Mouse (Mus musculus) ES-E14 (cell line): ENCODE data around the gene Fosl2. TPM values are rescaled to one million over a fixed set of nuclear protein-coding genes. Genes with fewer than 3 reads are reported as not detected.
A peak's percentile ranks its signal among the peaks of the same experiment; 100 is the strongest.

Experiments used
- DNase-seq: peaks from one replicate; pipeline ENCODE4 v3.0.0-alpha.2; 2013; ENCODE audit warnings: low read depth, low spot score
- H3K27ac ChIP-seq: 2 replicates; pipeline ENCODE4 v1.5.1; 2012; ENCODE audit warnings: low read depth, mild to moderate bottlenecking, low read length, moderate library complexity, mixed read lengths; ENCODE audit not compliant: poor library complexity, insufficient read depth, severe bottlenecking
- H3K36me3 ChIP-seq: 2 replicates; pipeline ENCODE4 v1.6.1; 2012; ENCODE audit warnings: mild to moderate bottlenecking, low read length, moderate library complexity, mixed read lengths; ENCODE audit not compliant: control insufficient read depth, poor library complexity, insufficient read depth, severe bottlenecking
- H3K4me1 ChIP-seq, 2 experiments: fragments of 150-350 bp in 1 of 2; sonication (generic) in 1 of 2; 2 replicates each; pipeline ENCODE4 v1.6.1; 2012; ENCODE audit warnings: low read length in 2 of 2, mild to moderate bottlenecking in 1 of 2, mixed read lengths in 1 of 2; ENCODE audit not compliant: control insufficient read depth in 2 of 2, insufficient read depth in 2 of 2, poor library complexity in 1 of 2
- H3K4me3 ChIP-seq, 2 experiments: fragments of 150-350 bp in 1 of 2; sonication (generic) in 1 of 2; 2 replicates each; pipeline ENCODE4 v1.5.1; 2012; ENCODE audit warnings: low read length in 2 of 2, low read depth in 1 of 2, mild to moderate bottlenecking in 1 of 2, mixed read lengths in 1 of 2; ENCODE audit not compliant: insufficient read depth in 1 of 2, poor library complexity in 1 of 2, severe bottlenecking in 1 of 2
- H3K9ac ChIP-seq: 2 replicates; pipeline ENCODE4 v1.6.1; 2012; ENCODE audit warnings: low read depth, mild to moderate bottlenecking, low read length, mixed read lengths; ENCODE audit not compliant: poor library complexity, insufficient read depth, severe bottlenecking
- H3K9me3 ChIP-seq: fragments of 150-350 bp; sonication (generic); 2 replicates; pipeline ENCODE4 v1.6.1; 2012; ENCODE audit warnings: low read depth, mild to moderate bottlenecking, low read length; ENCODE audit not compliant: control insufficient read depth, insufficient read depth
- CHD2 ChIP-seq: IDR thresholded peaks from 2 replicates; pipeline ENCODE4 v1.6.1; 2014; ENCODE audit warnings: mild to moderate bottlenecking, low read depth, low read length, inconsistent platforms
- HCFC1 ChIP-seq: IDR thresholded peaks from 2 replicates; pipeline ENCODE4 v1.6.1; 2012; ENCODE audit warnings: low read length, inconsistent platforms, borderline replicate concordance; ENCODE audit not compliant: insufficient read depth
- MAFK ChIP-seq: IDR thresholded peaks from 2 replicates; pipeline ENCODE4 v1.6.1; 2014; ENCODE audit warnings: mild to moderate bottlenecking, low read depth, low read length, inconsistent platforms; ENCODE audit not compliant: insufficient read depth
- ZC3H11A ChIP-seq: IDR thresholded peaks from 2 replicates; pipeline ENCODE4 v1.6.1; 2012; ENCODE audit warnings: low read depth, mild to moderate bottlenecking, inconsistent platforms, low read length, borderline replicate concordance
- ZNF384 ChIP-seq: IDR thresholded peaks from 2 replicates; pipeline ENCODE4 v1.6.1; 2012; ENCODE audit warnings: low read depth, low read length, inconsistent platforms
- in situ Hi-C, 2 experiments: fragments of 600-800 bp; cut with MboI; formaldehyde crosslinking; loops; one replicate each; pipeline ENCODE4 v1.15.1; 2025; ENCODE audit warnings: low sequenced_read_pairs in 2 of 2, inconsistent platforms in 1 of 2; ENCODE audit not compliant: unreplicated experiment in 2 of 2
- total RNA-seq: library from RNA; depleted of rRNA; stranded (reverse); fragments of 300-350 nt; gene quantifications from 2 replicates; pipeline ENCODE4 v1.2.3, GENCODE M21; 2012

Fosl2 gene
- total RNA-seq, 1 experiment, result 15.0 TPM

DNA sequence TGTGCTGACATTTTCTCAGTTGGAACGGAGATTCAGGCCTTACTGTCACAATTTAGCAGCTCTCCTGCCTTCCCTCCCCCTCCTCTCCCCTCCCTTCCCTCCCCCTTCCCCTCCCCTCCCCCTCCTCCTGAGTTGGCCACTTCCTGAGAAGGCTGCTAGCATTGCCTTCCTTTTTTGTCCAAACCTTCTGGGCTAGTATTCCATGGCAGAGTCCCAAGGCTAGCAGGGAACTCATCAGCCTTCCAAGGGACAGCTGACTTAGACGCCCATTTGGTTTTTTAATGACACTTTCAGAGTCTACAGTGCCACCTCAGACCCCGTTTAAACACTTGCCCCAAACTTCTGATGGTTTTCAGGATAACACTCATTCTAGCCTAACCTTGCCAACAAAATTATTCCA is 7.7 kb upstream of the Fosl2 start:
- in situ Hi-C loops, result no loop called here
- Histone ChIP-seq H3K9ac (no peak overlapping the region), H3K36me3 (no peaks in the 10 kb centered on the region)

DNA sequence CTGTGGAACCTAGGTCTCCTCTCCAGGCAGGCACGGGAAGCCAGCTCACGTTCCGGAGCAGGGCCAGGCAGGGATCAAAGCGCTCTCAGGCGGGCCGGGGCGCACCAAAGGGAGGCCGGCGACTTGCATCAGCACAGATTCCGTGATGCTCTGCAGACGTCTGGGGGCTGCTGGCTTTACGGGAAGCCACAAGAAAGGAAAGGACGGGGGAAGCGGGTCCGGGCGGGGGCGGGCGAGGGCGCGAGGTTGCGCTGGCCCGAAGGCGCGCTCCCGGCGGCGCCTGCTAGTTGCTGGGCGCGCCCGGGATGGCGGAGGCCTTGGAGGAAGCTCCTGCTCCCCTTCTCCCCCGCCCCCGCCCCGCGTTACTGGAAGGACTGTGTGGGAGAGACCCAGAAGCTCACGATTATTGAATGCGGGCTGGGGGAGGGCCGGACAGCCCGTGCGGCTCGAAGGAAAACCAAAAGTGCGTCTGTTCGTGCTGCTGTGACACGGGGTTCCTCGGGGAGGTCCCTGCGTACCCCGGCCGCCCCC is 2.6 kb upstream of the Fosl2 start:
- DNase-seq, result no peak
- Histone ChIP-seq H3K4me3 (peak overlapping the region; percentile 62), H3K27ac (no peak overlapping the region), H3K4me1 (no peaks in the 10 kb centered on the region), H3K36me3 (no peaks in the 10 kb centered on the region), H3K9me3 (no peaks in the 10 kb centered on the region), H3K9ac (peak overlapping the region; percentile 35; the same call in 1 of the 2 replicates)
- in situ Hi-C loops, result loop anchor here in 1 of 2 experiments (10.0 kb wide), 1 partner anchor 528 kb away; no protein-coding TSS in a partner anchor
- TF ChIP-seq HCFC1, result no peak
- TF ChIP-seq MAFK, result no peak
- TF ChIP-seq ZC3H11A, result no peak
- no peak for TF ChIP-seq CHD2
- TF ChIP-seq ZNF384, result no peak

More for the DNA sequence above, 7.7 kb upstream of the Fosl2 start:
- DNase-seq, result no peak
- TF ChIP-seq ZNF384, result no peak
- Histone ChIP-seq H3K27ac (no peak overlapping the region), H3K4me1 (no peaks in the 10 kb centered on the region), H3K4me3 (no peak overlapping the region), H3K9me3 (no peaks in the 10 kb centered on the region)

DNA sequence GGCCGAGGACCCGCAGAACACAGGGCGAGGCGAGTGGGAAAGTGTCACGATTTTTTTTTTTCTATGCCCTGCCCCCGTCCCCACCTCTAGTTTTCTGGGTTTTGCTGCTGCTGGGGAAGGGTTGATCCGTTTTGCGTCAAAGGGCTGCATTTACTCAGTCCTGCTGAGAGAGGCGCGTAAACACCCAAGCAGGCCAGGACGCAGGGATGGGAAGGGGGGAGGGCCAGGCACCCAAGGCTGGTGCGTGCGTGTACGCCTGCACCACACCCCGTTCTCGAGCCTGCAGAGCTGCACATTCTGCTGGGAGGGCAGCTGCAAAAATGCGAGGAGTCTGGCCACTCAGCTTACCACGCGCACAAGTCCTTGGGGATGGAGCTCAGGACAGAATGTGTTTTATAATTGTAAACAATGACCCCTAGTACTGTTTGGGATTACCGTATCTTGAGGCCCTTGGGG is 2.0 kb upstream of the Fosl2 start:
- peak overlapping the region; percentile 62 for H3K4me3 ChIP-seq
- H3K27ac ChIP-seq, result no peak overlapping the region
- no peaks in the 10 kb centered on the region for H3K36me3 ChIP-seq
- in situ Hi-C loops, result loop anchor here in 1 of 2 experiments (10.0 kb wide), 1 partner anchor 529 kb away; no protein-coding TSS in a partner anchor
- no peaks in the 10 kb centered on the region for H3K9me3 ChIP-seq
- no peaks in the 10 kb centered on the region for H3K4me1 ChIP-seq
- TF ChIP-seq ZNF384 (peak; percentile 51; the same call in 1 of the 2 replicates), CHD2 (no peak)
- no peak for DNase-seq
- H3K9ac ChIP-seq, result no peak overlapping the region

DNA sequence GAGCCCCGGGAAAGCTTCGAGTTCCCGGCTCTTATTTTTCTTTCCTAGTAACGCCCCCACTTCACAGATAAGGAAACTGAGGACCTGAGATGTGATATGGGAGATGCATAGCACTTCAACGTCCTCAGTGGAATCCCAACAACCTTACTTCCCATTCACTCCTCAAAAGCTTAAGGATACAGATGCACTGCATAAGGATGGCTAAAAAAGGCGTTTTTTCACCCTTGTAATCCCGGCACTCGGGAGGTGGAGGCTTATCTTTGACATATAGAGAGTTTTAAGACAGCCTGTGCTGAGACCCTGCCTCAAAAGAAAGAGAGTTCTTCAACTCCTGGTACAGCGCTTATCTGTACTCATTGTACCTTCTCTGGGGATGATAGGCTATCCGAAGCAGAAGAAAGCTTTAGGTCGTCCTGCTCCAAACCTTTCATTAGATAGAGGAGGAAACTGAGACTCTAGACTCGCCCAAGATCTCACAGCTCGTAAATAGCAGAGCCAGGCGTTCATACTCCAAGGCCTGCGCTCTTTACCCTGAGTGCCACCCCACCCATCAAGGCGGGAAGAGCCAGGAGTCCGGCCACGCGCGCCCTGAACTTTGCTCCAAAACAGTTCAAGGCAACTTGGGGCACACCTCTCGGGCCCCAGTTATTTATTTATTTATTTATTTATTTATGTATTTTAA is 1.4 kb upstream of the Fosl2 start:
- H3K27ac ChIP-seq, result no peak overlapping the region
- in situ Hi-C loops, result loop anchor here in 1 of 2 experiments (10.0 kb wide), 1 partner anchor 529 kb away; no protein-coding TSS in a partner anchor
- H3K4me1 ChIP-seq, result no peaks in the 10 kb centered on the region
- no peaks in the 10 kb centered on the region for H3K9me3 ChIP-seq
- no peaks in the 10 kb centered on the region for H3K36me3 ChIP-seq
- H3K9ac ChIP-seq, result no peak overlapping the region
- peak overlapping the region in 1 of 2 experiments; percentile 81; a peak in 2 of 4 replicates for H3K4me3 ChIP-seq
- DNase-seq, result no peak
- TF ChIP-seq MAFK (no peak), ZNF384 (no peak), HCFC1 (no peak), CHD2 (no peak), ZC3H11A (no peak)
